Mouse (Mus musculus): Measurements from ENCODE around the gene Pfn1. TPM values are rescaled to one million over a fixed set of nuclear protein-coding genes. Genes with fewer than 3 reads are reported as not detected.
A peak's percentile ranks its signal among the peaks of the same experiment; 100 is the strongest.

The Pfn1 gene
- total and polyA plus RNA-seq, 2 experiments from 2014 or later = 408 to 687 TPM

DNA sequence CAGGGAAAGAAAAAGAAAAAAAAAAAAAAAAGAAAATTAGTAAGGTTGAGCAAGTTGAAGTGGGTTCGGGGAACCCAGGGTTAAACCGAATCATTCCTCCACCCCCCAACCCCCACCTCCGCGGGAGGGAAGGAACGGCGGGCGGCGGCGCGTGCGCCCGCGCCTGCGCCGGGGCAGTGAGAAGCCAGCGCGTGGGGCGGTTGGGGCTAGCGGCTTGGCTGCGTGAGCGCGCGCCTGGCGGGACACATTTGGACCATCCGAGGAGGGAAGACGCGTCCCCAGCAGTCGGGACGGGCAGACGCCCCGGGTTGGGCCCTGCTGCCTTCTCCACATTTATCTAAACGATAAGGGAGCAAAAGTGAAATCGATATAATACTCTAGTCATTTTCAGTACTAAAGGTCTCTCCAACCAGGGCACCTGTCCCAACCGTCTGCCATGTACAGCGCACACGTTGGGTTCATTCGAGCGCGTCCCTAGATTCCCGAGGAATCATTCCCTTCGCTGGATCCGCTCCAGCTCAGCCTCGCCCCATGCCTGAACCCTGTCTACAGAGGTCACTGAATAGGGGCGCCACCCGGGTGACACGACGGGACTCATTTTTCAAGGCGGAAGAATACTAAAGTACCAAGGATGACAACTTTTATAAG, 603 bp upstream of the Pfn1 start:
- under 1% methylated on average over 46 of the region's 48 CpGs for WGBS
- ATAC-seq = peak; percentile 69
- peaks cover 17% of the 10 kb centered on the region for H3K36me3 ChIP-seq (ENCODE audit: insufficient read depth)

DNA sequence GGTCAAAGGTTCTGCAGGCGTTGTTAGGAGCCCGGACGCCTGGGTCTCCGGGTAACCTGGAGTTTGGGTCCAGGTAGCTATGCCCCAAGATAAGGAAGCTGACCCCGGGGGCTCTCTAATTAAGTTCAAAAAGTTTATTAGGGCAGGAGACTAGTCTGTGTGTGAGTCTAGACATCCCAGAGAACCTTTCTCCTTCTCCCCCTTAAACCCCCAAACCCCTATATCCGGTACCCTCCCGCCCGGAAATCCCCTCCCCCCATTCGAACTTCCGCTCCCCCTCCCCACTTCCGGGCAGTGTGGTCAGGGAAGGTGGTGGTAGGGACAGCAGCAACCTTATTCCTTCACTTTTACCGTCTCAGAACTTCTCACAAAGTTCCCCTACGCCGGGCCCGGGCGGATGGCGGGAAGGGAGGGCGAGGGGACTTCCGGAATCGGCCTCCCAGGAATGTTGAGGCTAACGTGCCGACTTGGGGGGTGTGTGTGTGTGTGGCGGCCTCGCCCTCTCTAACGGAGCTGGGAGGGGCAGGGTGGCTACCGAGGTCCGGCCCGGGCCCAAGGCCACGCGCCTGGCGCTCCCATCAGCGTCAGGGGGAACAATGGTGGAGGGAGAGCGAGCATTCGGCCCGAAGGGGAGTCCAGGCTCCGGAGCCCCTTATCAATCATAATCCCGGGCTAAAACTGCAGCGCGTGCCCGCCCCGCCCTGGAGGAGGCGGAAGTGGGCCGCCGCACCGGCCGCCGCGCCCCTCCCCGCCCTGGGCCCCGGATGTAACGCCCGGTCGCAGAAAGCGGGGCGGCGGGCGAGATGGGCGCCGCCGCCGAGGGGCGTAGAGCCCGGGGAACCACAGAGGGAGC, 873 bp downstream of the Pfn1 start:
- no peaks in the 10 kb centered on the region for H3K9me3 ChIP-seq (ENCODE audit: low read length)
- 2% methylated on average over 60 of the region's 63 CpGs for WGBS
- H3K4me1 ChIP-seq (ENCODE audit: insufficient read depth) = 0 out of 2 replicates have a peak, but pooled peaks cover 1% of the 10 kb centered on the region
- peak overlapping the region; percentile 87 for H3K4me2 ChIP-seq (ENCODE audit: low read depth)
- H3K9ac ChIP-seq = peak overlapping the region; percentile 97
- DNase-seq (peak; percentile 68), ATAC-seq (peak; percentile 73)
- peak overlapping the region; percentile 98 for H3K4me3 ChIP-seq (ENCODE audit: low read depth, low read length)
- peak overlapping the region; percentile 97 for H3K27ac ChIP-seq (ENCODE audit: low read depth, low read length)
- 0 out of 2 replicates have a peak, but pooled peaks have one; percentile 14 for TF ChIP-seq CTCF (IDR thresholded peaks at IDR 0.05; ENCODE audit: low read depth)
- no peaks in the 10 kb centered on the region for H3K27me3 ChIP-seq (ENCODE audit: insufficient read depth, low read length)
- H3K36me3 ChIP-seq (ENCODE audit: insufficient read depth) = peaks cover 30% of the 10 kb centered on the region

More for the DNA sequence above, 603 bp upstream of the Pfn1 start:
- peak; percentile 88 for DNase-seq
- Histone ChIP-seq H3K27me3 (ENCODE audit: insufficient read depth, low read length) (no peaks in the 10 kb centered on the region), H3K9me3 (ENCODE audit: low read length) (no peaks in the 10 kb centered on the region), H3K9ac (peak overlapping the region; percentile 97), H3K4me1 (ENCODE audit: insufficient read depth) (no peaks in the 10 kb centered on the region), H3K4me3 (ENCODE audit: low read depth, low read length) (peak overlapping the region; percentile 98), H3K27ac (ENCODE audit: low read depth, low read length) (peak overlapping the region; percentile 97), H3K4me2 (ENCODE audit: low read depth) (peak overlapping the region; percentile 87)
- no peak for TF ChIP-seq CTCF (IDR thresholded peaks at IDR 0.05; ENCODE audit: low read depth)

DNA sequence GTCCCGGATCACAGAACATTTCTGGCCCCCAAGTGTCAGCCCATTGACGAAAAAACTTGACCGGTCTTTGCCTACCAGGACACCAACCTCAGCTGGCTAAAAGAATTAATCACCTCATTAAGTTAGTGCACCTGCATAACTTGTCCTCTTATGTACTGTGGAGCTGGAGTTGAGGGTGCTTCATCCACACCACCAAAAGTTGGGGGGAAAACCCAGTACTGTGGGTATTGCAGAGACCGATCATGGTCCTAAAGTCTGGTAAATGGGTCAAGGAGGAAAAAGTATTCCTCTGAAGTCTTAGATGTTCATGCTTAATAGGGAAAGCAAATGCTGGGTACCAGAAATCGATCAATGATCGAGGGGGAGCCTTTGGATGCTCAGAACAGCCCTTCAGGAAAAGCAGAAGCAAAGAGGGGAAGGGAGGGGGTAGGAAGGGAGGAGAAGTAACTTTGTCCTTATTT, 1.5 kb downstream of the Pfn1 start:
- peak overlapping the region; percentile 97; the same call in 1 of the 2 replicates for H3K9ac ChIP-seq
- H3K9me3 ChIP-seq (ENCODE audit: low read length) = no peaks in the 10 kb centered on the region
- no peak for ATAC-seq
- peaks cover 34% of the 10 kb centered on the region for H3K36me3 ChIP-seq (ENCODE audit: insufficient read depth)
- no peak for DNase-seq
- H3K4me1 ChIP-seq (ENCODE audit: insufficient read depth) = peaks cover 8% of the 10 kb centered on the region; the same call in 1 of the 2 replicates
- peak overlapping the region; percentile 97; the same call in 1 of the 2 replicates for H3K27ac ChIP-seq (ENCODE audit: low read depth, low read length)
- 60% methylated on average over 6 of the region's 6 CpGs for WGBS
- TF ChIP-seq CTCF (IDR thresholded peaks at IDR 0.05; ENCODE audit: low read depth) = no peak
- peak overlapping the region; percentile 87 for H3K4me2 ChIP-seq (ENCODE audit: low read depth)
- peak overlapping the region; percentile 98 for H3K4me3 ChIP-seq (ENCODE audit: low read depth, low read length)
- no peaks in the 10 kb centered on the region for H3K27me3 ChIP-seq (ENCODE audit: insufficient read depth, low read length)

DNA sequence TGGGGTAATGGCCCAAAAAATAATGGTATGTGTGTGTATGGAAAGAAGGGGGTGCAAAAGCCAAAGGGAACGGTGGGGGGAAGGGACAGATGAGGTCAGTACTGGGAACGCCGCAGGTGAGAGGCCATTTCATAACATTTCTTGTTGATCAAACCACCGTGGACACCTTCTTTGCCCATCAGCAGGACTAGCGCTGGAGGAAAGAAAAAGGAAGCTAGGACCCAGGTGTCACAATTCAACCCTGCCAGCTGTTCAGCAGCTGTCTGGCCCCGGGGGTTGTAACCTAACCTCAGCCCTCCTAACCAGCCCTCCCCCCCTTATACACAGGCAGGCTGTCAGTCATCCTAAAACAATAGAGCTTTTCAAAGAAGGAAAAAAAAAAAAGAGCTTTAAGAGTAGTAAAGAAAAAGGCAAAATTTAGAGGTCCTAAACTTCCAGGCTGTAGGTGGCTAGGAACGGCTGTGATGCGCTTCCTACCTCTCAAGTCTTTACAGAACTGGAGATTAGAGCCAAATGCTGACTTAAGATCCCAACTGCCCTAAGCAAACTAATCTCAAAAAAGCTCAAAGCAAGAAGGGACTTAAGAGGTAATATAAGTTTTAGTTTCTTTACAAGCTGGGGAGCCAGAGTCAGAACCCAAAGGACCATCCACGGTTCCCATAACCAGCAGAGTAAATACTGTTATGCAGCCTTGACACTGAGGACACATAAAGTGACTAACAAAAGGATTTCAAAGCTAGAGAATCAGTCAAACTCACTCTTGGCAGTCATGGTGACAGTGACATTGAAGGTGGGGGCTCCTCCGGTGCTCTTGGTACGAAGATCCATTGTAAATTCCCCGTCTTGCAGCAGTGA, 2.2 kb downstream of the Pfn1 start:
- Histone ChIP-seq H3K36me3 (ENCODE audit: insufficient read depth) (peaks cover 34% of the 10 kb centered on the region), H3K4me1 (ENCODE audit: insufficient read depth) (peaks cover 8% of the 10 kb centered on the region; the same call in 1 of the 2 replicates), H3K9me3 (ENCODE audit: low read length) (no peaks in the 10 kb centered on the region), H3K9ac (0 out of 2 replicates have a peak overlapping the region, but pooled peaks have one; percentile 97), H3K27ac (ENCODE audit: low read depth, low read length) (no peak overlapping the region), H3K27me3 (ENCODE audit: insufficient read depth, low read length) (no peaks in the 10 kb centered on the region), H3K4me2 (ENCODE audit: low read depth) (peak overlapping the region; percentile 87), H3K4me3 (ENCODE audit: low read depth, low read length) (no peak overlapping the region)
- 70% methylated on average over 12 of the region's 12 CpGs for WGBS
- ATAC-seq = no peak
- no peak for DNase-seq
- TF ChIP-seq CTCF (IDR thresholded peaks at IDR 0.05; ENCODE audit: low read depth) = no peak

DNA sequence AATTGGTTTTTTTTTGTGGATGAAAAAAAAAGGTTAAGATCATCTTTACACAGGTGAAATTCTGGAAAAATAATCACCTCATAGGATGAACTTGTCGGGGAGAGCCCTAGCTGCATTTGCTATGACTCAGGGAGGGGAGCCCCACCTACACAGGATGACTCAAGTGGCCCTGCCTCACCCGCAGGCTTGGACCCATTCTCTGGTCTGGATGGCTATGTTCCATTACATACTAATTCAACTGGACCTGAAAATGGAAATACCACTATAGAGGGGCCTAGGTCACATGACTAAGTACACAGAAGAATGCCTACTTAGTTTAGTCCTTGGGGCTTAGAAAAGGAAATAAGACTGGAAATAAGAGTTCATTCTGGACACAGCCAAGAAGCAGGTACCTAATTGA, 3.1 kb downstream of the Pfn1 start:
- Histone ChIP-seq H3K4me2 (ENCODE audit: low read depth) (no peak overlapping the region), H3K36me3 (ENCODE audit: insufficient read depth) (peaks cover 34% of the 10 kb centered on the region), H3K4me1 (ENCODE audit: insufficient read depth) (peaks cover 9% of the 10 kb centered on the region), H3K27ac (ENCODE audit: low read depth, low read length) (no peak overlapping the region), H3K27me3 (ENCODE audit: insufficient read depth, low read length) (no peaks in the 10 kb centered on the region), H3K9me3 (ENCODE audit: low read length) (no peaks in the 10 kb centered on the region), H3K4me3 (ENCODE audit: low read depth, low read length) (no peak overlapping the region), H3K9ac (no peak overlapping the region)
- DNase-seq = no peak
- no peak for TF ChIP-seq CTCF (IDR thresholded peaks at IDR 0.05; ENCODE audit: low read depth)
- 84% methylated on average over 2 of the region's 2 CpGs for WGBS
- no peak for ATAC-seq
